Mouse (Mus musculus): ENCODE results near the gene Atp2a1.
"Not testable (repeated sequence)": the region's sequence is repeated elsewhere in the genome, so short reads cannot be mapped to it uniquely, and the experiment has no call there.

Atp2a1 gene

DNA sequence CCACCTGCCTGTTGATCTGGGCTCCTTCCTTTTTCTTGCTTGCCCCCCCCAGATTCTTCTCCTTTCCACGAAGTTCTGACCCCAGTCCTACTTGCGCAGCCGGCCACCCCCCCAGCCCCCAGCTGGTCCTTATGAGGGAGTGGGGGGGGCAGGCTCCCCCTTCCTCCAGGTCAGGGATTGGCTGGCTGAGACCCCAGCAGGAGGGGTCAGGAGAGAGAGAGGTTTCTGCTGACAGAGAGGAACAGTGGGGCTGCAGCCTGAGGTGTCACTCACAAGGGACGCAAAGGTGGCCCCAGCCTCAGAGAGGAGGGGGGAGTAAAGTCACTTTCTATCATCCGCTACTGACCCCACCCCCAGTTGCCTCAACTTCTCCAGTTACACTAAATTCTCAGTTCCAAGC is at the start of gene Atp2a1:
Atp2a1 (minus strand) TSS at position 105 of the 400 bp plus-strand sequence.
- no peak for DNase-seq

DNA sequence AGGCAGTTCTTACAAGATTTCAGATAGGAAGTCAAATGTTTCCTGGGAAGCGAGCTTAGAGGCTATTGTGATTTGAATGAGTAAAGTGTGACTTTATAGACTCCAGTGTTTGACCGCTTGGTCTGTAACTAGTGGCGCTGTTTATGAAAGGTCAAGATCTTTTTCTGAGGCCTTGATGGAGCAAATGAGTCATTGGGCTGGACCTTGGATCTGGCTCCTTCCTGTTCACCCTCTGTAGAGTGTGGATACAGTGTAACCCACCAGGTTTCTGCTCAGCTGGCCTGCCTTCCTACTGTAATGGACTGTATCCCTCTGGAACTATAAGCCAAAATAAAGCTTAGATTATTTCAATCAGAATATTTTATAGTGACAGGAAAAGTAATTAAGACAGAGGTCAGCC is 48.4 kb upstream of the Atp2a1 start:
- DNase-seq, result no peak

DNA sequence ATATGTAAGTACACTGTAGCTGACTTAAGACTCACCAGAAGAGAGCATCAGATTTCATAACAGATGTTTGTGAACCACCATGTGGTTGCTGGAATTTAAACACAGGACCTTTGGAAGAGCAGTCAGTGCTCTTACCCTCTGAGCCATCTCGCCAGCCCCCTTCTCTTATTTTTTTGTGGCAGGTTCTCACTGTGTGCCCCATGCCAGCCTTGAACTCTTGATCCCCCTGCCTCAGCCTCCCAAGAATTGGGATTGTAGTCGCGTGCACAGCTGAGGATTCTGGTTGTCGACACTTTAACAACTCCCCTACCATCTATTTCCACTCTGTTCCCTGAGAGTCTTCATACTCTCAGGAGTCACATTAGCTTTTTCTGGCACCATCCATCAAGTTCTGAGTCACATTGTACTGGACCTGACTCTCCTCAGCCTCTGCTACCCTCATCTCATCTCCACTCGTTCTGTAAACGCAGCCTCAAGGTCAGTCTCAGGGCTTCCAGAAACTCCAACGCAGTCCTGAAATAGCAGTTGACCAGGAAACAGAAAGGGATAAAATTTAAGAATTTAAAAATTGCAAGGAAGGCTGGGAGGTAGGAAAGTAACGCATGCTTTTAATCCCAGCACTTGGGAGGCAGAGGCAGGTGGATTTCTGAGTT is 44.3 kb upstream of the Atp2a1 start:
- DNase-seq, result no peak

DNA sequence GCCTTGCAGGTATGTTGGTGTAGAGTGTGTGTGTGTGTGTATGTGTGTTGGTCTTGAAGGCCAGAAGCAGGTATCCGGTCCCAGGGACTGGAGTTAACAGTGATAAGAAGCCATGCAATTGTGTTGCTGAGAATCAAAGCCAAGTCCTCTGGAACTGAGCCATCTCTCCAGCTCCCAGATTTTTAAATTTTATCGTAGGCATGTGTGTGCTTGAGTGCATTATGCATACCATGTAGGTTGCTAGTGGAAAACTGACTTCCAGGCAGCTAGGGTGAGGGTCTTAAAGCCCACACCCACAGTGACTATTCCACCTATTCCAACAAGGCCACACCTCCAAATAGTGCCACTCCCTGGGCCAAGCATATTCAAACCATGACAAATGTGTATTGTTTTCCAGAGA is 42.0 kb upstream of the Atp2a1 start:
- DNase-seq, result no peak

DNA sequence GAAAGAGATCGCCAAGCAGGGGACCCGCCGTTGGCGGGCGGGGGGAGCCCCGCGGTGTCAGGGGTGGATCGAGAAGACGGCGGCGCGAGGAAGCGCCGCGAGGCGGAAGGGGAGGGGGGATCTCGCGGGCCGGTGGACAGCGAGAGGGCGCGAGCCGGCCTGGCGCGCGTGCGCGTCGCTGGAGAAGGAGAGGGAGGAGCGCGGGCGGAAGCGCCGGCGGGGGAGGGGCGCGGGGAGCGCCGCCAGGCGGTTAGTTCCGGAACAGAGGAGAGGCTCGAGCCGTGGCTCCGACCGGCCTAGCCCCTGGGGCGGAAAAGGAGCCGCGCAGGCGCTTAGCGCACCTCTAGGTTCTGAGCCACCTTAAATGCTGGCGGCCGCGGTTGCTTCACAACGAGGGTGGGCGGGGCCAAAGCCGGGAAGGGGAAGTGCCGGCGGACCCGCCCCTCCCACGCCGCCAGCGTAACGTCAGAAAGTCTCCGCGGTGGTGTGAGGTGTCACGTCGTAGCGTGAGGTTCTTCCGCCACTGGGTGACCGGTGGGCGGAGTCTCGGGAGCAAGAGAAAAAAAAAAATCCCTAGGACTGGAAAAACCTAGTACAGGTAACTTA is 40.5 kb upstream of the Atp2a1 start, which contains the start of gene Atxn2l:
Atxn2l (minus strand) TSS at position 165 of the 606 bp plus-strand sequence.
- peak; percentile 99 to 100 for DNase-seq

DNA sequence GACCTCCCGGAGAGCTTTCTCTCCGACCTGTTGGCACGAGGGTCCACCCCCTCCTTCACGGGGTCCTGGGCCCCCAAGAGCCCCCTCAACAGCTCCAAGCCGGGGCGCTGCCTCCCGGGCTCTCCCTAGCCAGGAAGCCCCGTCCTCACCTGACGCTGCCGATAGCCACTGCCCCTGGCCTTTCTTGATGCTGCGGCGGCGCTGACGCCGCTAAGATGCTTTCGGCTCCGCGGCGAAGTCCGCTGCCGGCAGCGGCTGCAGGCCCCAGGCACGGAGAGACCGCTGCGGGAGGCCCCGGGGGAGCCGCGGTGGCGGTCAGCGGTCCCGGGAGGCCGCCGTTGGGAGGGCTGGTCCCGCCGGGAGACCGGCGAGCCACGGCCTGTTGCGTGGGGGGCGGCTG is 39.8 kb upstream of the Atp2a1 start:
- DNase-seq, result no peak

DNA sequence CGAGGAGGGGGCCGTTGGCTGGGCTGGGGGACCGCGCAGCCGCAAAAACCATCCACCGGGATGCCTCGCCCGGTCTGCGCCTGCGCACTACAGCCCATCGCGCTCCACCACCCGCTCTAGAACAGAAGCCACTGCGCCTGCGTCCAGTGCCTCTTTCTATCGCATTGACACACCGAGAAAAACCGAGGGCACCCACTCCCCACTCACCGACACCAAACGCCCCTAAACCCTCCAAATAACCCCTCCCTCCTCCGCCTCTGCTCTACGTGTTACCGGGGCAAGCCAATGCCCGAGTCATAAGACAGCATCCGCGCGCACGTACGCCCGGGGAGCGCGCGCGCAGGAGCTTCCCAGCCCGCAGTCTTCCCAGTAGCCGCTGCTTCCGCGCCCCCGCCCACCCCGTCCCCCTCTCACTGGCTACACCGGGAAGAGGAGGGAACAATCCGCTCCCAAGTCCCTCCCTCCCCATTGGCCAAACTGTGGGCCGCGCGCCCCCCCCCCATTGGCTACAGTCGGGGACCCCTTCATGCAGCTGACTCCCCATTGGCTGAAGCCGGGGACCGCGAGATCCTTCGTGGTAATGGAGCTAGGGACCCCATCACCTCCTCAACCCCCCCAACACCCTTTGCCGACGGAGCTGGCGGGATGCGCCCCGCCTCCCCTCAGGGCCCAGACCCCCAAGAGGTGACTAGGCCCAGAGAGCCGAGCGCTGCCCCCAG is 39.3 kb upstream of the Atp2a1 start:
- DNase-seq, result peak; percentile 95

DNA sequence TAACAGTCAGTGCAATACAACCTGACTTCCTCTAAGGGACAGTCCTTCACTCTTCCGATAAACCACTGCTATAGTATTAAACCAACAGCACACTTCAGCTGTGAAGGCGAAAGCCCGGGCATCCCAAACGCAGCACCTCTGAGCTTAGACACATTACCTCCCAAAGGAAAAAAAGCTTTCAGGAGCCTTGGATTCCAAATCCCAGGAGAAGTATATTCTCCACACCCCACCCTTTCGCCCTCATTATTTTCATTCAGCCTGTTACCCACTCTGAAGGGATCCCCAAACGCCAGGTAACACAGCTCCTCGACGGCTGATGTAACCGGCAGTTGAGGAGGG is 38.7 kb upstream of the Atp2a1 start:
- no peak for DNase-seq

DNA sequence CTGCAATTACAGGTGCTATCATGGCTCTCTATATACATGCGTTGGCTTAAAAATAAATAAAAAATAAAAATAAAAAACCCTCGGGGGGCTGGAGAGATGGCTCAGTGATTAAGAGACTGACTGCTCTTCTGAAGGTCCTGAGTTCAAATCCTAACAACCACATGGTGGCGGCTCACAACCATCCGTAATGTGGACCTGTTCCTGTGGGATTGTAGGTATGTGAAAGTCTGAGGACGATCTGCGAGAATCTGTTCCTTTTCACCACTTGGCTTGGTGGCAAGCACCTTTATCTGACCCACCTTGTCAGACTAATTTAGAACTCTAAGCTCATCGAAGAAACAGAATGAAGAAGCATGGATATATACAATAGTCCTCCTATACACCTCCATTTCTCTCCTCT is 36.5 kb upstream of the Atp2a1 start:
- DNase-seq, result no peak

DNA sequence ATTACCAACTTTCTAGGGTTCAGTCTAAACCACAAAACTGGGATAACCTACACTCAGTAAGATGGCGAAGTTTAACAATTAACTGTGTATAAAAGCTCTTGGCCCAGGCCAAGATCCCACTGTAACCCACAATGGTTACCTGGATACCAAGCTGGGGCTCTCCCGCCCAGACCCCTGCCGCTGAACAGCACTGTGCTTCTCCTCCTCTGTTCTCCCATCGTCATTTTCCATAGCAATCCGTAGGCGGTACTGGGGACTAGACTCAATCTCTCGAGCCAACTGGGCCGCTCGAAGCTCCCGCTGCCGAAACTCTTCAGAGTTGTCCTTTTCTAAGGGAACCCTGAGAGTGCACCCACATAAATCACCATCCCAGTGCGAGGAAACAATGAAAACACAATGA is 35.1 kb upstream of the Atp2a1 start:
- no peak for DNase-seq

DNA sequence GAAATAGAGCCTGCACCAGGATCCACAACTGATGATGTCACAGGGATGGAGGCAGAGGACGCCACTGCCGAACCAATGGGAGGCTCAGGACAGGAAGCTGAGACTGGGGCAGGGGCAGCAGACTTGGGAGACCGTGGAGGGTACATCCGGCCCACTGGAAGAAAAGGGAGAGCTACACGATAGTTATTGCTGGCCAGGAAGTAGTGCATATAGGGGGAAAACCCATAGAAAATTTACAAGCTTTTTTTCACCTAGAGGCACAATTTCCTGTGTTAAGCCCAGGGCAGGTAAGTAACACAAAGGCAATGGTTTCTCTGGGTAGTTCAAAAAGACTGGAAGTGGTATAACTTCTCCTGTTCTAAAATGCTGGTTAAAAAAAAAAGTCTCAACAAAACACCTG is 33.6 kb upstream of the Atp2a1 start:
- DNase-seq, result no peak

DNA sequence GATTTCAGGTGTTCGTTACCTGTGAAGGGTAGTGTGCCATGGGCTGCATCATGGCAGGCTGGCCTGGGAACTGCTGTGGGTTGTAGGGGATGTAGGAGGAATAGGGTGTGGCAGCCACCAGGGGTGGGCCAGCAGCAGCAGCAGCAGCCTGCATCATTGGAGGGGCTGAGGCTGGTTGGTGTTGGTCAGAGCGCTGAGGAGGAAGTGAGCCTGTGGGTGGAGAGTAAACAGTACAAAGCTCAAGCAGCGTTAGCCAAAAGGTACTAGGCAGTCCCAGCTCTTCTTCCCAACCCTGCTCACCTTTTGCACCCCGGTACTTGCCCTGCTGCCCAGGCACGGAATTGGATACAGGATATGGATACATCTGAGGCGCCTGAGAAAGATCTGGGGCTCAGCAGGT is 31.2 kb upstream of the Atp2a1 start:
- DNase-seq, result no peak

DNA sequence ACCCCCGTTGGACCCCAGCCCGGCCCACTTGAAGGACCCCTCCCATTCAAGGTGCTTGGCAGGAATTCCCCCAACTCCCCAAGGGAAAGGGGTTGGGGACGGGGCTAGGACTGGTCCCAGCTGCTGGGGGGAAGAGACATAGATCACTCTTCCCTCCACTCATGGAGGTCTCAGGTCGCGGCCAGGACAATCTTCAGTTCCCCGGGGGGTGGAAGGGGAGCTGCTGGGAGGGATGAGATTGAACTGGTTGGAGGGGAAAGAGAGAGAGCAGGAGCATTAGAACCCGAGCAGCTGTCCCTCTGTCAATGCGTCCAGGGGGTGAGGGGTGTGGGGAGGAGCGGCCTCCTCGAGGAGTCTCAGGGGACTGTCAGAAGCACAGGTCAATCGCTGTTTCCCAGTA is 29.1 kb upstream of the Atp2a1 start:
- no peak for DNase-seq

DNA sequence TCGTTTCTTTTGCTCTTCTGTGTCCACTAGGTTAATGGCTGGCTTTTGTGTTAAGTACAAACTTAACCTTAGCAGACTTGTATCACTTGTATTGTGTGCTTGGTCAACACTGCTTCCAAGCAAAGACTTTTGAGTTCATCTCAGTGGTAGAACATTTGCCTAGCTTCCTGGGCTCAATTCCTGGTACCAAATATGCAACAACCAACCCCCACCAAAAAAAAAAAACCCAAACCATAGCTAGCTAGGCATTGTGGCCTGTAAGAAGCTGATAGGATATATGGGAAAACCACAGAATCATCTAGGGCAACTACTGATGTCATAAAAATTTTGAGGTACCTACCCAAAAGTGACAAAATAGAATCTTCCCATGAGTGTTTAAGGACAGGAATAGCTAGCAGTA is 28.1 kb upstream of the Atp2a1 start:
- no peak for DNase-seq

DNA sequence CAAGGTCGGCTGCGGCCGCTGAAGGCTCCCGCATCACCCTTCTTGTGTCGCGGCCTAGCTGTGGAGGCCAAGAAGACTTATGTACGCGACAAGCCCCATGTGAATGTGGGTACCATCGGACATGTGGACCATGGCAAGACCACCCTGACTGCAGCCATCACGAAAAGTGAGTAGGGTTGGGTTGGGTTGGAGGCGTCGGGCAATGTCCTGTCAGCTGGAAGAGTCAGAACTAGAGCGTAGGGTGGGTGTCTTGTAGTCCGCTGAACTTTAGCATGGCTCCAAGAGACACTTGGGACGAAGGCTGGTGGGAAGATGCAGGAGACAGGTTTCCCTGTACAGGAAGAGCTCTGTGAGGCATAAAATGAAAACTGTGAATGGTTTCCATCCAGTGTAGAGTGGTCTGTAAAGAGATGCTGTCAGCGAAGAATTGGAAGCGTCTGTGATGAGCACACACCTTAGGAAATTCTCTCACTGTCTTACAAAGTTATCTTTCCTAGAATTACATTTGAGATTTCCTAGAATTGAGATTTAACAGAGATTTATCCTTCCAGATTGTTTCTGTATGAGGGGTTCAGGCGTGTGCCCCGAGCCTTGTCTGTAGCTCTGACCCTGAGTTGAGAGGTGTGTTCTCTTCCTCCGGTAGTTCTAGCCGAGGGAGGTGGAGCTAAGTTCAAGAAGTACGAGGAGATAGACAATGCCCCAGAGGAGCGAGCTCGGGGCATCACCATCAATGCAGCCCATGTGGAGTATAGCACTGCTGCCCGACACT is 24.9 kb upstream of the Atp2a1 start:
- not testable (repeated sequence) for DNase-seq

DNA sequence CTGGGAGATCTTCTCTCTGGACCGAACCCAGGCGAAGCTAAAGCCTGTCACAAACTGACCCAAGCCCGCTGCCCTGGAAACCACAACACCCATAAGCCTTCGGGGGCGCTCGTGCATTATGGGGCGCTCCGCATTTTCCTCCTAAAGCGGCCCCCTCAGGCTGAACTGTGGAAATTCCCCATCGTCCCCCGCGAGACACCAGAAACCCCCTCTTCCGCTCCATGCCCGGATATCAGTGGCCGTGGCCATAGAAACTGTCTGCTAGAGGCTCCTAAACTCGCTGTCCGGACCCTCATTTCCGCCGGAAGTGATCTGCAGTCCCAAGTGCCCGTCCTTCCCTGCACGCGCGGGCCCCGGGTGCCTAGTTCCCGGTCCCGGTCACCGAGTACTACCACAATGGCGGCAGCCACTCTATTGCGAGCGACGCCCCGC is 24.2 kb upstream of the Atp2a1 start, which contains the start of gene Tufm:
Tufm (plus strand) TSS at position 310 of the 432 bp plus-strand sequence.
- DNase-seq, result peak; percentile 97 to 98

DNA sequence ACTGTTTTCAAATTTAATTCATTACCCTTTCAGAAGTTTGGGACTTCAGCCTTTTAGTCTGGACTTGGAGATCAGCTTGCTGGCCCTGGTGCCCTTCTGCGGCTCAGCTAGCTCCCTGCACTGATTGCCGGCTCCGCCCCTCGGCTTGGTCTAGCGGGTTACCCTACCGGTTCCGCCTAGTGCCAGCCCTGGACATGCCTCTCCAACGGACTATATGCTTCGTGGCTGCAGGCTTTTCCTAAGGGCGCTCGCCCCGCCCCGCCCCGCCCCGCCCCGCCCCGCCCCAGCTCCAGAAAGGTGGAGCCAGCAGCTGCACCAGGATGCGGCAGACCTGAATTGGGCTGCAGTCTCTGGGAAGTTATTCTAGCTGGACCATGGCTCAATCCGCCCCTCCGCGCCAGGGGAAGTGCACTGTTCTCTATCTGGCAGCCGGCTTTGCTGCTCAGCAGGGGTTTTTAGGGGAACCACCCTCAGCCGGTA is 19.5 kb upstream of the Atp2a1 start:
- peak; percentile 95 to 97 for DNase-seq

DNA sequence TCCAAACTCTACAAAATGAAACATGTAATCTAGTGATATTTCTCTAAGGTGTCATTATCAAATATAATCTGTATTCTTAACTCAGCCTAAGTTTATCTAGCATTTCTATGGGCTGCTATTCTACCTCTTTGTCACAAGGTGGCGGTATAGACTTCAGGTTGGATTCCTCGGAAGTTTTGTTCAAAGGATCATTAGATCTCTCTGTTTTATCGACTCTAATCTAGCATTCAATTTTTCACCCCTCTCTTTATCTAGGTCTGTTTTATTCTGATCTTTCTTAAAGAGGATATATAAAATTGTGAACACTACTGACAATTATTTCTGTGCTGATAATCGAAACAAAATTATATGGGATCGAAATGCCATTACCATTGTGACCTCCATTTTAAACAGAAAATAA is 18.8 kb upstream of the Atp2a1 start:
- DNase-seq, result no peak

DNA sequence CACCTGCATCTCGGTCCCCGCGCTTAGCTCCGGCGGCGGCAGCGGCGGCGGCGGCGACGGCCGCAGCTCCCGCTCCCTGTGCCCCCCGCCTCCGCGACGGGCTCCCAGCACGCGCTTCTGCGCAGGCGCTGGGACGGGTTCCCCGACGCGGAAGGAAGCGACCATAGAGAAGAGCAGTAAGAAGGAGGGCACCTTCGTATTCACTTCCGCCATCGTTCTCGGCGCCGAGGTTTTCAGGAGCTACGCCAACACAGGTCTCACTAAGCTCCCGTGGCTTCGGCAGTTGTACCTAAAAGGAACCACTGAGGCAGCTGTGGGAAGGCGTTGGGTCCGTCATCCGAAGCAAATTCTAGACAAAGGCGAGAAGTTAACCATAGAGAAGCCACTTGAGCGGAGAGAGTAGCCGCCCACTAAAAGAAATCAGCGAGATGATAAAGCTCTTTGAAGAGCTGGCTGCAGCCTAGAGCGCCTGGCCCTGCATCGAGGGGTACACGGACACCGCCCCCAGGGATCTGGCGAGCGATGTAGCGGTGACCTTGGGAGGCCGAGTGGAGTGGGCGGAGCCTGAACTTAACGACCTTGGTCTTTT is 12.2 kb upstream of the Atp2a1 start, which contains the start of gene Sh2b1:
Sh2b1 (minus strand) TSS at position 432 of the 589 bp plus-strand sequence.
- peak; percentile 92 for DNase-seq

DNA sequence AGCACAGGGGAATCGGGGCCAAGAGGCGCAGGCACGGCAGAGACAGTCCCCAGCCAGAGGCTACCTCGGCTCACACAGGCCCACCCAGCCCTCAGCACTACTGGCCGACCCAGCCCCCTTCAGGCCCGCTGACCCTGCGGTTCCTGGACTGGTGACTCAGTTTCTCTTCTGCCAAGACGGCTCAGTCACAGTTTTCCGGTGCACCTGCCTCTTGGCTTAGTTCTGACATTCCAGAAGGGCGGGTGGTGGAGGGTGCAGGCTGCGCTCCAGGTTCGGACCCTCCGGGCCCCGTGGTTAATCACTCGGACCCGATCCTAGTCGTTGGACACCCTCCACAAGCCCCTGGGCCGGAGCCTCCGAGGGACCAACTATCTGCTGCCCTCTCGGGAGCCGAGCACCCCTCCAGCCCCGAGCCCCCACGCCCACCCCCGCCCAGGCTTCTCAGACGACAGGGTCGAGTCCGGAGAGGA is 11.6 kb upstream of the Atp2a1 start:
- peak in 1 of 2 experiments; percentile 5 for DNase-seq

DNA sequence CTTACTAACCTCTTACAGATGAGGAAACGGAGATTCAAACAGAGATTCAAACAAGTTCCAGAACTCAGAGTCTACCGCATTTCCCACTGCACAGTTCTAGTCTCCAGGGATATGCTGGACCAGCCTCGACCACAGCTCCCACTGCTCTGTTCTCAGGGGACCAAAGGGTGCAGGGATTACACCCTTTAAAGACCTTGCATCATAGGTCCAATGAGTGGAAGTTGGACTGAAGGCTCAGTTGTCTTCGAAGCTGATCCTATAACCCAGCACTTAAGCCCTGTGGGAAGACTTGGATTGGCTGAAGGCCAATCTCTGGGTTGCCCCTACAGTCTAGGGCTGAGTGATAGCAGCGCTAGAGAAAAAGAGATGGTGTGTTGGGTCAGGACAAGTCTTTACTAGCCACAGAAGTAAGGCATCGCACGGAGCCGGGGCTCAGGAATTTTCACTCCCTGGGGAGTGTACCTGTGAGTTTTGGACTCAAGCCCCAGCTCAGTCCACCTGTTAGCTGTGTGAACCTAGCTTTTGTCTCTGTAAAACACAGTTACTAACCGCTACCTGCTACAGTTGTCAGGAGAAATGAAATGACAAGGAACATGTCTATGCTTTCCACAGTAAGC is 10.7 kb upstream of the Atp2a1 start:
- DNase-seq, result no peak

DNA sequence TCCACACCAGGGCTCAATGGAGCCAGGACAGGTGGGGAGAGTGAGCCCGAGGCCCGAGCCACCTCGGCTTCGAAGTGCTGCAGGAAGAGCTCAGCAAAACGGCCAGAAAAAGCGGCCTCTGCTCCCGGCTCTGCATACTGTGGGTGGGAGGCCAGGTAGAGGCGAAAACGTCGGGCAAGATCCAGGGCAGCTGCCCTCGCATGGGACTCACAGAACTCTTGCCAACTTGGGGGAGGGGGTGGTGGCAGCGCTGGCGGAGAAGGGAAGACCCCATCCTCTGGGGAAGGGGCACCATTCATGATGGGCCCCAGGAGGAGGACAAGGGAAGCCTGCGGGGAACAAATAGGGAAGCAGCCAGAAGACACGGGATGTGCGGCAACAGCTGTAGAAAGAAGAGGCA is 9.8 kb upstream of the Atp2a1 start:
- no peak for DNase-seq
